Mouse (Mus musculus) C2C12 (cell line): ENCODE results near the gene Irgq.

Experiments
- CTCF ChIP-seq: IDR thresholded peaks from one replicate; pipeline ENCODE4 v1.5.1; 2011; ENCODE audit not compliant: control insufficient read depth, insufficient read depth, insufficient read length
- MAX ChIP-seq: IDR thresholded peaks from one replicate; pipeline ENCODE4 v1.6.1; 2011; ENCODE audit warnings: mild to moderate bottlenecking, control low read depth

DNA sequence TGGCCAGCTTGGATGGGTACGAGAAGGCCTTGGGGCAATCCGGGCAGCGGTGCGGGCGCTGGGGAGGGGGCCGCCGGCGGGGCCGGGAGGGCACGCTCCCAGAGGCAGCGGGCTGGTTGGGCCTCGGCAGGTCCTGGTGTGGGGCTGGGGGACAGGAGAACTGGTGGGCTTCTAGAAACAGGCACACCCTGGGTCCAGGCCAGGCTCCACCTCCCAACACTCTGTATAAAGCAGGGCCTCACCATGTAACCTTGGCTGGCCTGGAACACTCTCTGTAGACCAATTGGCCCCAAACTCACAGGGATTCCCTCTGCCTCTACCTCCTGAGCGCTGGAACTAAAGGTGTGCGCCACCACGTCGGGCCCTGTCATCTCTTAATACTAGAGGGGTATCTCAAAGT is 55.5 kb downstream of the Irgq start:
- TF ChIP-seq CTCF (no peak), MAX (no peak)
